Mouse (Mus musculus): Measurements from ENCODE around the gene Ppp2r3c.

- TF ChIP-seq POLR2A (IDR thresholded peaks at IDR 0.05; ENCODE audit: insufficient read depth, low read depth, low read length) (no peak), CTCF (IDR thresholded peaks at IDR 0.05) (no peak), EP300 (IDR thresholded peaks at IDR 0.05; ENCODE audit: insufficient read depth, low read depth, low read length) (no peak)
Observed at GRCm38 (mm10) chr12:55333662-55334061, 30.9 kb upstream of the Ppp2r3c start.
